Mouse (Mus musculus): Measurements from ENCODE around the gene Dexi.

GRCm38 (mm10) chr16:10501865-10502264 lies 41.0 kb downstream of the Dexi start:
- TF ChIP-seq POLR2A (IDR thresholded peaks at IDR 0.05; ENCODE audit: low read depth, low read length) (no peak), CTCF (IDR thresholded peaks at IDR 0.05; ENCODE audit: extremely low read depth, insufficient read length, insufficient replicate concordance, low read depth, low read length) (no peak)
